Mouse (Mus musculus): ENCODE data around the gene Otud7a. TPM values are rescaled to one million over a fixed set of nuclear protein-coding genes. Genes with fewer than 3 reads are reported as not detected.

Otud7a gene
- polyA plus RNA-seq, 1 experiment from 2014 or later, result 0.13 TPM

- H3K9me3 ChIP-seq (ENCODE audit: low read depth, low read length), result no peaks in the 10 kb centered on the region
- H3K4me3 ChIP-seq (ENCODE audit: low read depth, low read length), result no peak overlapping the region
- H3K4me1 ChIP-seq (ENCODE audit: insufficient read depth), result no peaks in the 10 kb centered on the region
- no peaks in the 10 kb centered on the region for H3K36me3 ChIP-seq (ENCODE audit: insufficient read depth)
- H3K27ac ChIP-seq (ENCODE audit: low read depth), result no peak overlapping the region
- no peak for TF ChIP-seq CTCF (IDR thresholded peaks at IDR 0.05; ENCODE audit: low read depth)
- no peaks in the 10 kb centered on the region for H3K27me3 ChIP-seq (ENCODE audit: insufficient read depth, low read length)
- H3K4me2 ChIP-seq, result no peak overlapping the region
- H3K9ac ChIP-seq, result no peak overlapping the region
- ATAC-seq (ENCODE audit: insufficient read depth), result no peak
- DNase-seq, result no peak
- 61% methylated on average over 5 of the region's 5 CpGs for WGBS
These were observed 111.8 kb downstream of the Otud7a start for GRCm38 (mm10) chr7:63556324-63556723.

GRCm38 (mm10) chr7:63558918-63559317 is 114.4 kb downstream of the Otud7a start:
- Histone ChIP-seq H3K4me2 (no peak overlapping the region), H3K4me1 (ENCODE audit: insufficient read depth) (no peaks in the 10 kb centered on the region), H3K27me3 (ENCODE audit: insufficient read depth, low read length) (no peaks in the 10 kb centered on the region), H3K4me3 (ENCODE audit: low read depth, low read length) (no peak overlapping the region), H3K36me3 (ENCODE audit: insufficient read depth) (no peaks in the 10 kb centered on the region), H3K9me3 (ENCODE audit: low read depth, low read length) (no peaks in the 10 kb centered on the region), H3K27ac (ENCODE audit: low read depth) (no peak overlapping the region), H3K9ac (no peak overlapping the region)
- no peak for ATAC-seq (ENCODE audit: insufficient read depth)
- no peak for TF ChIP-seq CTCF (IDR thresholded peaks at IDR 0.05; ENCODE audit: low read depth)
- DNase-seq, result no peak
- 80% methylated on average over 3 of the region's 3 CpGs for WGBS

- ATAC-seq (ENCODE audit: insufficient read depth) (no peak), DNase-seq (no peak)
- Histone ChIP-seq H3K4me3 (ENCODE audit: low read depth, low read length) (no peak overlapping the region), H3K4me2 (no peak overlapping the region), H3K27ac (ENCODE audit: low read depth) (no peak overlapping the region), H3K36me3 (ENCODE audit: insufficient read depth) (no peaks in the 10 kb centered on the region), H3K27me3 (ENCODE audit: insufficient read depth, low read length) (no peaks in the 10 kb centered on the region), H3K9ac (no peak overlapping the region), H3K4me1 (ENCODE audit: insufficient read depth) (no peaks in the 10 kb centered on the region), H3K9me3 (ENCODE audit: low read depth, low read length) (no peaks in the 10 kb centered on the region)
- no peak for TF ChIP-seq CTCF (IDR thresholded peaks at IDR 0.05; ENCODE audit: low read depth)
- WGBS, result 61% methylated on average over 1 of the region's 1 CpGs
These were observed 115.1 kb downstream of the Otud7a start for GRCm38 (mm10) chr7:63559679-63560078.

- Histone ChIP-seq H3K4me1 (ENCODE audit: insufficient read depth) (no peaks in the 10 kb centered on the region), H3K9me3 (ENCODE audit: low read depth, low read length) (no peaks in the 10 kb centered on the region), H3K9ac (no peak overlapping the region), H3K27ac (ENCODE audit: low read depth) (no peak overlapping the region), H3K4me2 (no peak overlapping the region), H3K4me3 (ENCODE audit: low read depth, low read length) (no peak overlapping the region), H3K27me3 (ENCODE audit: insufficient read depth, low read length) (no peaks in the 10 kb centered on the region), H3K36me3 (ENCODE audit: insufficient read depth) (no peaks in the 10 kb centered on the region)
- no peak for TF ChIP-seq CTCF (IDR thresholded peaks at IDR 0.05; ENCODE audit: low read depth)
- WGBS, result 74% methylated on average over 2 of the region's 2 CpGs
- ATAC-seq (ENCODE audit: insufficient read depth), result no peak
- DNase-seq, result no peak
These were observed 138.8 kb downstream of the Otud7a start for GRCm38 (mm10) chr7:63583310-63583709.

- DNase-seq, result no peak
- Histone ChIP-seq H3K36me3 (ENCODE audit: insufficient read depth) (no peaks in the 10 kb centered on the region), H3K9me3 (ENCODE audit: low read depth, low read length) (no peaks in the 10 kb centered on the region), H3K4me2 (no peak overlapping the region), H3K27ac (ENCODE audit: low read depth) (no peak overlapping the region), H3K4me3 (ENCODE audit: low read depth, low read length) (no peak overlapping the region), H3K4me1 (ENCODE audit: insufficient read depth) (no peaks in the 10 kb centered on the region), H3K9ac (no peak overlapping the region), H3K27me3 (ENCODE audit: insufficient read depth, low read length) (no peaks in the 10 kb centered on the region)
- TF ChIP-seq CTCF (IDR thresholded peaks at IDR 0.05; ENCODE audit: low read depth), result no peak
- WGBS, result 60% methylated on average over 2 of the region's 2 CpGs
- ATAC-seq (ENCODE audit: insufficient read depth), result no peak
These were observed 141.8 kb downstream of the Otud7a start for GRCm38 (mm10) chr7:63586184-63586870.

- Histone ChIP-seq H3K9ac (no peak overlapping the region), H3K4me2 (no peak overlapping the region), H3K27me3 (ENCODE audit: insufficient read depth, low read length) (no peaks in the 10 kb centered on the region), H3K4me3 (ENCODE audit: low read depth, low read length) (no peak overlapping the region), H3K36me3 (ENCODE audit: insufficient read depth) (no peaks in the 10 kb centered on the region), H3K27ac (ENCODE audit: low read depth) (no peak overlapping the region), H3K9me3 (ENCODE audit: low read depth, low read length) (no peaks in the 10 kb centered on the region), H3K4me1 (ENCODE audit: insufficient read depth) (no peaks in the 10 kb centered on the region)
- DNase-seq (no peak), ATAC-seq (ENCODE audit: insufficient read depth) (no peak)
- 59% methylated on average over 2 of the region's 2 CpGs for WGBS
- no peak for TF ChIP-seq CTCF (IDR thresholded peaks at IDR 0.05; ENCODE audit: low read depth)
These were observed 145.8 kb downstream of the Otud7a start for GRCm38 (mm10) chr7:63590305-63590704.

- Histone ChIP-seq H3K36me3 (ENCODE audit: insufficient read depth) (no peaks in the 10 kb centered on the region), H3K27ac (ENCODE audit: low read depth) (no peak overlapping the region), H3K27me3 (ENCODE audit: insufficient read depth, low read length) (no peaks in the 10 kb centered on the region), H3K4me2 (no peak overlapping the region), H3K9ac (no peak overlapping the region), H3K9me3 (ENCODE audit: low read depth, low read length) (no peaks in the 10 kb centered on the region), H3K4me3 (ENCODE audit: low read depth, low read length) (no peak overlapping the region), H3K4me1 (ENCODE audit: insufficient read depth) (no peaks in the 10 kb centered on the region)
- DNase-seq, result no peak
- TF ChIP-seq CTCF (IDR thresholded peaks at IDR 0.05; ENCODE audit: low read depth), result no peak
- 64% methylated on average over 4 of the region's 4 CpGs for WGBS
- ATAC-seq (ENCODE audit: insufficient read depth), result no peak
These were observed 146.8 kb downstream of the Otud7a start for GRCm38 (mm10) chr7:63591322-63591721.
